Mouse (Mus musculus): ENCODE measurements around the gene Washc3.

Washc3 gene

GRCm38 (mm10) chr10:88200951-88201638 lies at the start of gene Washc3:
Gene Washc3 (plus strand): TSS chr10:88201093.
- DNase-seq (ENCODE audit: extremely low read depth, low read depth), result peak; percentile 83

DNA sequence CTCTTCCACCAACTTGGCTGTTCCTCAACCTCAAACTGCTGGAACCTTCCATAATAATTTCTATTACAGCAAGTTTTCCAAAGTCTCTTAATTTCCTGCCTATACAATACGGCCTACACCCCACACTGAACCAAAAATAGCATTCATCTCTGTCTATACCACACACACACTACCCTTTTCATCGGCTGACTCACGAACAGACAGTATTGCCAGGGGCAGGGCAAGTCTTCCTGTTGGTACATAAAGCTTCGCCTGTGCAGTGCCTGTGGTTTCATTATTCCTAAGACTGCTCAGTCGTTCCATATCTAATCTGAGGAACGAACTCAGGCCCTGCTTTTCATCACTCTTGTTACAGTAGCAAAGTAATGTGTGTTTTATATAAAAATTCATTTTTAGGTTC lies 49.2 kb upstream of the Washc3 start:
- DNase-seq (ENCODE audit: extremely low read depth, low read depth), result no peak

DNA sequence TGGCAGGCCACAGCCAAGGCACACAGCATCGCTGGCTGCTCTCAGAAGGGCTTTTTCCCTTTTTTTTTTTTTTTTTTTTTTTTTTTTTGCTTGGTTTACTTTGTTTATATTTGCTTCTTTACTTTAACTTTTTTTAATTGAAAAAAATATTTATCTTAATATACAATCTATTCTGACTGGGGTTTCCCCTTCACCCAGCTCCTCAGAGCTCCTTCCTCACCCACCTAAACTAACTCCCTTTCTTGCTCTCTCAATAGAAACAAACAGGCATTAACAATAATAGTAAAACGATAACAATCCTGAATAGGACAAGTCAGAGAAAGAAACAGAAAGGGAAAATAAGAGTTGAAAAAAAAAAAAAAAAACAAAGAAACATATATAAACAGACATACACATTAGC lies 38.8 kb upstream of the Washc3 start:
- DNase-seq (ENCODE audit: extremely low read depth, low read depth), result no peak

GRCm38 (mm10) chr10:88162676-88163075 lies 38.2 kb upstream of the Washc3 start:
- DNase-seq (ENCODE audit: extremely low read depth, low read depth), result no peak

- no peak for DNase-seq (ENCODE audit: extremely low read depth, low read depth)
Observed at GRCm38 (mm10) chr10:88166158-88166557, 34.7 kb upstream of the Washc3 start.

DNA sequence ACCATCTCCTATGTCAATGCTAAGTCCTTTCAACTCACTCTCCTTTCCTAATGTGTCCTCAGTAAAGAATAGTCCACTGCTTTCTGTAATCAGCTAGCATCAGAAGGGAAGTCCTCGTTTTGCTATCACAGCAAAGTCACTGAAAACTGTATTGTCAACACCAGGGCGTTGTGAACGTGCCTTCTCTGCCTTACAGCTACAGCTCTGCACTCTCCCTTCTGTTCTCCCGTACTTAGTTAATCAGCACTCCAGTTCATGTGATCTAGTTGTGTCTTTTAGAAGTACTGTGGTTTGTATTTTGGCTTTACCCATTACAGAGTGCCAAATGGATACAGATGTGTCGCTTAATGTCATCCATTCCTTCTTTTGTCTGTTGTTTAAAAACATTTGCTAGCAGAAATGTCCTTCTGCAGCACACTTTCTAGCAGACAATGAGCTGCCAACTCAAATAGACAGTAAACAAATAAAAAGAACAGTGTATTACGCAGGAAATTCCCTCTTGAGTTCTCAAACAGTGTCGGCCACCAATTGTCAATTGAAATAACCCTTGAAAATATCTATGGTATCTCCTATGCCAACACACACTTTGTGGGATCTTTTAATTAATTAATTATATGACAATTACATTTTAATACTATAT lies 33.3 kb upstream of the Washc3 start:
- DNase-seq (ENCODE audit: extremely low read depth, low read depth), result no peak

- no peak for DNase-seq (ENCODE audit: extremely low read depth, low read depth)
Observed at GRCm38 (mm10) chr10:88200541-88200940, 352 bp upstream of the Washc3 start.

- no peak for DNase-seq (ENCODE audit: extremely low read depth, low read depth)
Observed at GRCm38 (mm10) chr10:88201650-88202049, 757 bp downstream of the Washc3 start.

DNA sequence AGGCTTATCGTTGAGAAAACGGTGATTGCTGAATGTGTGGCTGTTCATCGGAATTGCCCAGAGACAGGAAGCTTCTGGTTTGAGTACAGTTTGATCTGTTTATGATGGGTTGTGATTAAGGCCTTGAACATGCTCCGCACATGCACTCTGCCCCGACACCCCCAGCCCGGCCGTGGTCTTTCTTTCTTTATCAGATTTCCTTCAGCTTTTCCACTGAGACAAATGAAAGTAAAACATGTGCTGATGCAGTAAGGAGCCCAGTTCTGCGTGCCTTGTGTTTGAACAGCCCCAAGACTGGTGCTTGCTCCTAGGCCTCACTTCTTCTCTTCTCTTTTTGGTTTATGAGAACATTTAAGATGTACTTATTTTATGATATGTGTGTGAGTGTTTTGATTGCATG lies 1.7 kb downstream of the Washc3 start:
- no peak for DNase-seq (ENCODE audit: extremely low read depth, low read depth)

- no peak for DNase-seq (ENCODE audit: extremely low read depth, low read depth)
Observed at GRCm38 (mm10) chr10:88203236-88203635, 2.3 kb downstream of the Washc3 start.

DNA sequence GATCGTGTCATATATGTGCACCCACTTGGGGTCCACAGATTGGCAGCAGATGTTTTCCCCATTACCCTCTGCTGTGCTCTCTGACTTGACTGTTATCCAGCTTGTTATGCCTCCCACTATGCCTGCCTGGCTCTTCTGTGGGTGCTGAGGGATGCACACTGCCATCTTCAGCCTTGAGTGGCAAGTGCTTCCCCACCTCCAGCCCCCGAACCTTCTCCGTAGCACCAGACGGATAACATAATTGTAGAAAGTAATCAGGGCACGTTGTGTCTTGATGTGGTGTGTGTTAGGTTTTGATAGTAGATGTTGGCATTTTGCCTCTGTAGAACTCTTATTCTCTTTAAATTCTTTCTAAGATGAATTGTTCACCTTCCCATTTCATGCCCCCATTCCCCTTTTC lies 11.8 kb downstream of the Washc3 start:
- no peak for DNase-seq (ENCODE audit: extremely low read depth, low read depth)

- no peak for DNase-seq (ENCODE audit: extremely low read depth, low read depth)
Observed at GRCm38 (mm10) chr10:88214800-88215514, 14.1 kb downstream of the Washc3 start.

DNA sequence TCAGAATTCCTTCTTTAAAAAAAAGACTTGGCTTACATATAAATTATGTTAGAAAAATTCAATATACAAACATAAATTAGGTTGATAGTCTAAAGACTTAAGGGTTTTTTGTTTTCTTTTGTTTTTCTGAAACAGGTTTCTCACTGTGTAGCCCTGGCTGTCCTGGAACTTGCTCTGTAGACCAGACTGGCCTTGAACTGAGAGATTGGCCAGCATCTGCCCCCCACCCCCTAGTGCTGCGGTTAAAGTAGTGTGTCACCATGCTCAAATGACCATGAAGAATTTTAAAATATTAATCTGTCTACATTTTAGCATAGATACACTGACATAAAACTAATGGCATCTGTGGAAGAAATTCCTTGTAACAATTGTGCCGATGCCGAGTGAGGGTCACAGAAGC lies 17.3 kb downstream of the Washc3 start:
- DNase-seq (ENCODE audit: extremely low read depth, low read depth), result no peak

- no peak for DNase-seq (ENCODE audit: extremely low read depth, low read depth)
Observed at GRCm38 (mm10) chr10:88221718-88222117, 20.8 kb downstream of the Washc3 start.

DNA sequence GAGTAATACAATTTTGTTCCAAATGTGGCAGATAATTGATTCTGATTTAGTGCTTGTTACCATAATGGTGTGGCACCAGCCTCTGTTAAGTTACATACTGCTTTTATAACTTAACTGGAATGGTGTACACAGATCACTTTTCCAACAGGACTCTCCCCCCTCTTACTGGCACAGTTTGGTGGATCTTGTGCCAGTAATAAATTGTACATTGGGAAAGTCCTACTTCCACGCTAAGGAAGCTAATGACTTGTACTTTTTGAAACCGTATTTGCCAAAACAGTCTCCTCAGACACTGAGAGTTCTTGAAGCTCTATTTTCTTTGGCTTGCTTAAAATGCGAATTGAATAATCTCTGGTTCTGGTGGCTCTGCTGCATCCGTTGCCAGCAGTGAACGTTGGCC lies 24.5 kb downstream of the Washc3 start:
- no peak for DNase-seq (ENCODE audit: extremely low read depth, low read depth)

DNA sequence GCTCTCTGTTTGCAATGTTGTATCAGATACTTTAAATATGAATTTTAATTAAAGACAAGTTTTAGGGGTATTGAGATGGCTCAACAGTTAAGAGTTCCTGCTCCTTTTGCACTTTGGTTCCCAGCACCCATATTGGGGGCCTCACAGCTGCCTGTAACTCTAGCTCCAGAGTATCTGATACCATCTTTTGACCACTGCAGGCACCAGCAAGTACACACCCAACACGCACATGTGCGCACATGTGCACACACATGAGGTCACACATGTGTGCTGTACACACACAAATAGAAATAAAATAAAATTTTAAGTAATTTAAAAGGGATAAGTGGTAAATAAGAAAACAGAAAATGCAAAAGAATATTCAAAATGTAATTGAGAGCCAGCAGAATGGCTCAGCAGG lies 27.1 kb downstream of the Washc3 start:
- DNase-seq (ENCODE audit: extremely low read depth, low read depth), result no peak

- DNase-seq (ENCODE audit: extremely low read depth, low read depth), result peak; percentile 13
Observed at GRCm38 (mm10) chr10:88228521-88229017, 27.7 kb downstream of the Washc3 start.

DNA sequence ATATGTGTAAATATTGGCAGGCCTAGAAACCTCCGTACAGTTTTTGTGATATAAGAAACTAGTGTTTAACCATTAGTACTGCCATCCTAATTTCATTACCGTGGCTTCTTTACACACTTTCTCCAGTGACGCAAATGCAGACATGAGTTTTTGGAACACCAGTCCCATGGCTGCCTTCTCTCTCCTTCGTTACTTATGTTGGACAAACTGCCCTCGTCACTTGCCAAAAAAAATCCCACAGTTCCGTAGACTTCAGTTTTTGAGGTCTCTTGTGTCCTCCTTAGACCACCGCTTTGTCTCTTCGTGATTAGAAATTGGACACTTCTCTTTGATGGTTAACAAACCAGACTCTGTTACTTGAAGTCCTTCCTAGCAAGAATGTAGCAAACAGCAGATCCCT lies 30.8 kb downstream of the Washc3 start:
- no peak for DNase-seq (ENCODE audit: extremely low read depth, low read depth)

DNA sequence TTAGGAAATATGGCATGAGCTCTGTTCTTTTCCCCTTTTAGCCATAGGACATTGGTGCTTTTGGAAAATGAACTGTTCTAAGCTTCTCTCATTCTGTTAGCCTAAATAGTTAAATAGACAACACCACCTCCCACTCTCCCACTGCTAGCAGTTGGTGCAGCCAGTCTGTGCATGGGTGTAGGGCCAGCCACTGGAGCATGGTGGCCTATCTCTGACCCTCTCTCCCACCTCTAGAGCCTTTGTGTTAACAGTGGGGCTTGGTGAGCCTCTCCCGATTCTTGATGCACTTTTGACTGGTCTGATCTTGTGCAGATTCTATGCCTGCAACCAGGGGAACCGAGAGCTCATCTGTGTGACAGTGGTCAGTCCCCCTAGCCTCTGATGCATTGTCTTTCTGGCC lies 31.9 kb downstream of the Washc3 start:
- DNase-seq (ENCODE audit: extremely low read depth, low read depth), result no peak

- DNase-seq (ENCODE audit: extremely low read depth, low read depth), result no peak
Observed at GRCm38 (mm10) chr10:88244681-88245080, 43.8 kb downstream of the Washc3 start.

- DNase-seq (ENCODE audit: extremely low read depth, low read depth), result peak; percentile 36
Observed at GRCm38 (mm10) chr10:88250300-88250699, 49.4 kb downstream of the Washc3 start.

DNA sequence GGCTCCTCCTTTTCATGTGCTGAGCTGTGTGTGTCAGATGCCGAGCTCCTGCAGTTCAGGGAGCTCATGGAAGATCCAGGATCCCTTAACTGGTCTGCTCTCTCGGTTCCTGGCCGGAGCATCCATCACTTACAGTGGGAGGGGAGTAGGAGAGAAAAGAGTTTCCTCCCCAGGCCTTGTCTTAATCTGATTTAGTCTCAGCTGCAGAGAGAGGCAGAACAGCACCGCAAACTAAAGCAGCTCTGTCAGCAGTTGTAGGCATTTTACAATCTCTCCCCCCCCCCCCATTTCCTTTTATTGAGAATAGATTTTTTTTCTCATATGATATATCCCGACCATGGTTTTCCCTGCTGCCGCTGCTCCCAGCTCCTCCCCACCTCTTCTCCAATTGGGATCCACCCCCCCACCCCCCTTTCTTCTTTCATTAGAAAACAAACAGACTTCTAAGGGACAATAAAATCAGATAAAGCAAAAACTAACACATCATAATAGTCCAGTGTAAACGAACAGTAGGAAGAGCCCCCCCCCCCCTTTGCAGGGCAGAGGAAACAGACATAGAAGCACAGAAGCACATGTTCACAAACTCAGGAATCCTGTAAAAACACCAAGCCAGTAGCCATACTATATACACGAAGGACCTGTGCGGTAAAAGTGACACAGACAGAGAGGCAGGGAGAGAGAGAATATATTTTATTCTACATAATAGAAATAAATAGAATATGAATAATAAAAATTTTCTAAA lies 51.4 kb downstream of the Washc3 start:
- DNase-seq (ENCODE audit: extremely low read depth, low read depth), result no peak
